Mouse (Mus musculus): ENCODE results near the gene Twist2.

DNA sequence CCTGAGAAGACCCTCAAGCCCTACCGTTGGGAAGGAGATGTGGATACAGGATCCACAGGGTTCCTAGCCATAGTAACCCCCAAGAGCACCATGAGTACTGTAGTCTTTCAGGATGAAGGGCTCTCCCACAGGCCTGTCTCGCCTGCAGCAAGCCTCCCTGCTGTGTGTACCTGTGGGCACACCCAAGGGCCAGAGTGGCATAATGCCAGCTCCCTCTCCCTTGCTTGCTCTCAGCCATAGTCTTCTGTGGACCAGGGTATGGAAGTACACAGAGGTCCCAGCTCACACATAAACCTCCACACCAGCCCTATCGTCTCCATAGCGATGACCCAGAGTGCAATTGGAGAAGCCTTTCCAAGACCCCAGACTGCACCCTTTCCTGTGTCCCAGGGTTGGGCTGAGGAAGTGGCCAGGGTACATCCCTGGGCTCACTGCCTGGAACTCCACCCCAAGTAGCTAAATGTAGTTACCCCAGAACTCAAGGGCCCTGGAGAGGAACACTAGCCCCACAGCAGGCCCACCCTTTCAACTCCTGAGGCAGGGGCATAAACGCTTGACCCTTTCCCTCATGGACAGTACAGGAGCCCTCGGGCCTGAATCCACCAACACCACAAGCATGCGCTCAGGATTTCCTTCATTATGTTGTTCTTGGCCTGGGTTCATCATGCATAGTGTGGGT, 73.9 kb downstream of the Twist2 start:
- TF ChIP-seq CTCF (IDR thresholded peaks at IDR 0.05; ENCODE audit: borderline replicate concordance, insufficient read depth, low read depth, low read length), result no peak
- TF ChIP-seq POLR2A (IDR thresholded peaks at IDR 0.05; ENCODE audit: borderline replicate concordance, insufficient read depth, low read length), result no peak
